In genomic region chr10:84963726-84964125, GRCm38 (mm10) we compare ENCODE assay signal across 11 mouse cellular contexts. TPM values are rescaled to one million over a fixed set of nuclear protein-coding genes. Genes with fewer than 3 reads are reported as not detected.
DNase-seq lines count a peak whose midpoint lies in the region; ATAC-seq lines count a peak whose summit lies in the region.
"Had no signal": no experiment of that assay in that cellular context is flagged by ENCODE, and none has a peak within 500 bp of the region (broad histone marks: within the 10 kb centered on the region; RNA-seq: fewer than 3 reads in every experiment).

No protein-coding gene starts in this region.

- intact Hi-C loops in left cerebral cortex, postnatal 25 days (cut with DNase I): loop anchor here (1.0 to 5.0 kb wide), 3 partner anchors 46 to 317 kb away; partner anchors contain the start of gene Ric8b

- H3K4me1 ChIP-seq in hindbrain, embryonic 14.5 days (replicated peaks; ENCODE audit: control insufficient read depth, insufficient read depth, low read length): peaks cover 34% of the 10 kb centered on the region

- peaks cover 24% of the 10 kb centered on the region for H3K36me3 ChIP-seq in hindbrain, embryonic 14.5 days (replicated peaks; ENCODE audit: control insufficient read depth, insufficient read depth)

- no peak overlapping the region for H3K4me3 ChIP-seq in hindbrain, embryonic 14.5 days (replicated peaks; ENCODE audit: low read length)
- H3K4me3 ChIP-seq: embryonic facial prominence, embryonic 12.5 days; stomach, embryonic 15.5 days had no signal

- peak; percentile 87 for ATAC-seq in cerebellum, adult (ENCODE audit: insufficient number of reproducible peaks, low FRiP score, low TSS enrichment)
- ATAC-seq in hindbrain, embryonic 14.5 days (ENCODE audit: low FRiP score): no peak
- ATAC-seq in erythroid progenitor cell, adult 5-6 weeks (replicated peaks; ENCODE audit: low FRiP score, poor library complexity, severe bottlenecking): no peak

- H3K9me3 ChIP-seq in hindbrain, embryonic 14.5 days (ENCODE audit: control insufficient read depth, low read length): no peaks in the 10 kb centered on the region
- H3K9me3 ChIP-seq: embryonic facial prominence, embryonic 12.5 days; stomach, embryonic 15.5 days had no signal

- H3K27me3 ChIP-seq in hindbrain, embryonic 14.5 days (ENCODE audit: control insufficient read depth, insufficient read depth, low read length): no peaks in the 10 kb centered on the region
- H3K27me3 ChIP-seq: embryonic facial prominence, embryonic 12.5 days; stomach, embryonic 15.5 days had no signal

- no peak overlapping the region for H3K4me2 ChIP-seq in hindbrain, embryonic 14.5 days (replicated peaks)
- H3K4me2 ChIP-seq: embryonic facial prominence, embryonic 12.5 days; stomach, embryonic 15.5 days had no signal

- DNase-seq in cerebellum, postnatal 4 days (ENCODE audit: low spot score in 2 of 2): no peak
- DNase-seq in brain, embryonic 18.5 days (ENCODE audit: low read depth, low spot score): peak; percentile 76
- DNase-seq in hindbrain, embryonic 14.5 days (ENCODE audit: low spot score): no peak
- peak; percentile 69 to 96 for DNase-seq in left cerebral cortex, postnatal 25 days (ENCODE audit: low spot score in 2 of 2)
- no peak for DNase-seq in T-cell, adult 2 months (ENCODE audit: low spot score)
- no peak for DNase-seq in heart, adult 8-10 months (ENCODE audit: low spot score)

- H3K27ac ChIP-seq in hindbrain, embryonic 14.5 days: peak overlapping the region; percentile 18; the same call in 1 of the 2 replicates
- H3K27ac ChIP-seq: embryonic facial prominence, embryonic 12.5 days; liver, embryonic 14.5 days; stomach, embryonic 15.5 days had no signal

- H3K9ac ChIP-seq in hindbrain, embryonic 14.5 days: no peak overlapping the region
- H3K9ac ChIP-seq: embryonic facial prominence, embryonic 12.5 days; liver, embryonic 14.5 days; stomach, embryonic 15.5 days had no signal

- 59% methylated on average over 3 of the region's 3 CpGs for WGBS in hindbrain, embryonic 14.5 days

RNA-seq across cellular contexts. Expression of gene Ric8b, which starts 46.3 kb away (rescaled TPM):
- 45.6 and 49.4 TPM in 2 replicates for polyA plus RNA-seq in hindbrain, embryonic 14.5 days (2014; fragmentation: Nextera tagmentation; extraction: Ambion mirVana)
- total RNA-seq in left cerebral cortex, postnatal 25 days (2021): 10 to 100 TPM; 48.5 to 59.2 TPM
- total RNA-seq in erythroid progenitor cell, adult 5-6 weeks (2015; ENCODE audit: low replicate concordance): 5.0 and 8.4 TPM in 2 replicates
- total RNA-seq in erythroid progenitor cell, adult 5-6 weeks (2017; ENCODE audit: low replicate concordance): 6.5 and 6.8 TPM in 2 replicates
- 10 to 100 TPM; 39.8 to 44.8 (median 43.5) TPM for total RNA-seq in heart, adult 8-10 months (2022)

Comparison
In these comparisons a context has a peak if more than half of its experiments do, and no peak if none do; other contexts are left out.
1. DNase-seq: peak in brain, embryonic 18.5 days (single experiment) and left cerebral cortex, postnatal 25 days (2 of 2); none in cerebellum, postnatal 4 days (0 of 2), hindbrain, embryonic 14.5 days (single experiment), T-cell, adult 2 months (single experiment) and heart, adult 8-10 months (single experiment).
2. RNA of gene Ric8b, which starts 46.3 kb away (total RNA-seq): 48.5 to 59.2 TPM in left cerebral cortex, postnatal 25 days and 39.8 to 44.8 TPM in heart, adult 8-10 months; 5.0 to 8.4 TPM in erythroid progenitor cell, adult 5-6 weeks; every median in the first group is over 4 times any median in the second.